Mouse (Mus musculus): ENCODE measurements around the gene Sec61g. TPM values are rescaled to one million over a fixed set of nuclear protein-coding genes. Genes with fewer than 3 reads are reported as not detected.

The Sec61g gene
- total RNA-seq, 1 experiment, result 77.6 TPM

- Histone ChIP-seq H3K9ac (ENCODE audit: insufficient read depth, low read depth, low read length, poor library complexity, severe bottlenecking) (no peak overlapping the region), H3K27ac (ENCODE audit: insufficient read depth, low read depth, low read length, poor library complexity, severe bottlenecking) (peak overlapping the region; percentile 90), H3K4me3 (ENCODE audit: insufficient read depth in 1 of 2, low read depth in 1 of 2, low read length in 2 of 2, poor library complexity in 1 of 2, severe bottlenecking in 1 of 2) (no peak overlapping the region), H3K9me3 (ENCODE audit: control insufficient read depth, insufficient read depth, low read depth, low read length) (no peaks in the 10 kb centered on the region), H3K4me1 (ENCODE audit: control insufficient read depth in 2 of 2, insufficient read depth in 2 of 2, low read length in 2 of 2, poor library complexity in 1 of 2) (peaks cover 2 to 12% of the 10 kb centered on the region in 2 experiments; a peak in 3 of 4 replicates), H3K36me3 (ENCODE audit: control insufficient read depth, insufficient read depth, low read length, poor library complexity, severe bottlenecking) (peaks cover 6% of the 10 kb centered on the region)
- TF ChIP-seq CHD2 (IDR thresholded peaks at IDR 0.05; ENCODE audit: low read depth, low read length) (no peak), MAFK (IDR thresholded peaks at IDR 0.05; ENCODE audit: insufficient read depth, low read depth, low read length) (peak; percentile 94), ZC3H11A (IDR thresholded peaks at IDR 0.05; ENCODE audit: borderline replicate concordance, low read depth, low read length) (no peak), ZNF384 (IDR thresholded peaks at IDR 0.05; ENCODE audit: low read depth, low read length) (0 out of 2 replicates have a peak, but pooled peaks have one; percentile 30), HCFC1 (IDR thresholded peaks at IDR 0.05; ENCODE audit: borderline replicate concordance, insufficient read depth, low read length) (no peak)
- DNase-seq (ENCODE audit: low read depth, low spot score), result no peak
- in situ Hi-C loops (cut with MboI; ENCODE audit: low sequenced_read_pairs in 2 of 2, unreplicated experiment in 2 of 2), result no loop called here
These were observed 9.3 kb downstream of the Sec61g start for GRCm38 (mm10) chr11:16498756-16499680.

Other genes with a start within 250 kb of the Sec61g start
- gene Egfr, start 243.7 kb upstream of the Sec61g start, total RNA-seq (2012; rRNA removed), result 18.6 and 22.2 TPM in 2 replicates

All from ES-E14 (cell line).